Mouse (Mus musculus): Measurements from ENCODE around the gene Lrp6. TPM values are rescaled to one million over a fixed set of nuclear protein-coding genes. Genes with fewer than 3 reads are reported as not detected.

Gene Lrp6
- polyA plus RNA-seq, 1 experiment from 2014 or later: 25.3 TPM

- Histone ChIP-seq H3K9me3 (no peaks in the 10 kb centered on the region), H3K4me1 (replicated peaks) (0 out of 2 replicates have a peak, but pooled peaks cover 3% of the 10 kb centered on the region), H3K36me3 (peaks cover 7% of the 10 kb centered on the region), H3K4me3 (no peak overlapping the region), H3K27me3 (ENCODE audit: insufficient read depth, poor library complexity, severe bottlenecking) (no peaks in the 10 kb centered on the region), H3K27ac (no peak overlapping the region)
- DNase-seq (ENCODE audit: low spot score): no peak
- WGBS: 90% methylated on average over 10 of the region's 10 CpGs
Measured at GRCm38 (mm10) chr6:134521411-134521810, 45.4 kb downstream of the Lrp6 start.

- WGBS: 81% methylated on average over 3 of the region's 3 CpGs
- Histone ChIP-seq H3K36me3 (peaks cover 7% of the 10 kb centered on the region), H3K27me3 (ENCODE audit: insufficient read depth, poor library complexity, severe bottlenecking) (no peaks in the 10 kb centered on the region), H3K9me3 (no peaks in the 10 kb centered on the region), H3K4me3 (no peak overlapping the region), H3K4me1 (replicated peaks) (peaks cover 8% of the 10 kb centered on the region; the same call in 1 of the 2 replicates), H3K27ac (no peak overlapping the region)
- DNase-seq (ENCODE audit: low spot score): no peak
Measured at GRCm38 (mm10) chr6:134520821-134521220, 45.9 kb downstream of the Lrp6 start.

- H3K36me3 ChIP-seq: peaks cover 7% of the 10 kb centered on the region
- 92% methylated on average over 5 of the region's 5 CpGs for WGBS
- no peak overlapping the region for H3K27ac ChIP-seq
Measured at GRCm38 (mm10) chr6:134518450-134518849, 48.3 kb downstream of the Lrp6 start.

DNA sequence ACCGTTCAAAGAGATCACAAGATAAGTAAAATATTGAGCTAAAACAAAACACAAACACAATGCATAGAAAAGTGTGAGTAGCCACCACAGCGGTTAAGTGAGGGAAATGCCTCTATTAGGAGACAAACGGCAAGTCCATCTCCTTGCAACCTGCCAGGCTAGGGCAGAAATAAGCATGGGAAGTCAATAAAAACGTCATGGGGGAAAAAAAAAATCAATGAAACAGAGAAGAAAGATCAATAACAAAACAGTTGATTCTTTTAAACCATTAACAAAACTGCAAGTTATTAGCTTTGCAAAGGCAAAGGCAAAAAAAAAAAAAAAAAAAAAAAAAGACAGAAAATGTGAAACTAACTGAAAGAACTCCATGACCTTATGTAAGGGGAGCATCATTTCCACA is 49.6 kb downstream of the Lrp6 start:
- H3K9me3 ChIP-seq: no peaks in the 10 kb centered on the region
- no peak overlapping the region for H3K4me3 ChIP-seq
- DNase-seq (ENCODE audit: low spot score): no peak
- H3K27me3 ChIP-seq (ENCODE audit: insufficient read depth, poor library complexity, severe bottlenecking): no peaks in the 10 kb centered on the region
- 79% methylated on average over 4 of the region's 4 CpGs for WGBS
- peaks cover 7% of the 10 kb centered on the region for H3K36me3 ChIP-seq
- H3K27ac ChIP-seq: no peak overlapping the region
- peaks cover 14% of the 10 kb centered on the region; the same call in 1 of the 2 replicates for H3K4me1 ChIP-seq (replicated peaks)

More at GRCm38 (mm10) chr6:134518450-134518849, 48.3 kb downstream of the Lrp6 start:
- H3K4me3 ChIP-seq: no peak overlapping the region
- DNase-seq (ENCODE audit: low spot score): no peak
- H3K4me1 ChIP-seq (replicated peaks): peaks cover 14% of the 10 kb centered on the region; the same call in 1 of the 2 replicates
- no peaks in the 10 kb centered on the region for H3K27me3 ChIP-seq (ENCODE audit: insufficient read depth, poor library complexity, severe bottlenecking)
- no peaks in the 10 kb centered on the region for H3K9me3 ChIP-seq

DNA sequence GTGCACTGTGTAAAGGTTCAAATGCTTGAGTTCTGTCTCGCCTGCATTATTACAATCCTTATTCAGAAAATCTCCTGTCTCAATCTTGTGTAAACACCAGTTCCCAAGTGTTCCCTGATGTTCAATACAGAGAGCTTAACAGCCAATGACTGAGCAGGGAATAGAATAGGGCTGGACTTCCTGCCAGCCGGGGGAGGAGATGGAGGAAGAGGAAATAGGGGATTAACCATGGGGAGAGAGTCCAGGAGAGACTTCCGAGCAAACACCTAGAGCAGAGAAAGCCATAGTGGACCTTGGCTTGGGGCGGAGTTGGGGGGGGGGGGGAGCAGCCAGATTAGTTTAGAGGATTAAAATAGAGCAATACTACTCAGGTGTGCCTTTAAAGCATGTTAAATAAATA is 51.3 kb downstream of the Lrp6 start:
- H3K36me3 ChIP-seq: peaks cover 7% of the 10 kb centered on the region
- H3K9me3 ChIP-seq: no peaks in the 10 kb centered on the region
- 76% methylated on average over 4 of the region's 4 CpGs for WGBS
- H3K27me3 ChIP-seq (ENCODE audit: insufficient read depth, poor library complexity, severe bottlenecking): no peaks in the 10 kb centered on the region
- H3K27ac ChIP-seq: no peak overlapping the region
- no peak for DNase-seq (ENCODE audit: low spot score)
- peaks cover 19% of the 10 kb centered on the region; the same call in 1 of the 2 replicates for H3K4me1 ChIP-seq (replicated peaks)
- no peak overlapping the region for H3K4me3 ChIP-seq

DNA sequence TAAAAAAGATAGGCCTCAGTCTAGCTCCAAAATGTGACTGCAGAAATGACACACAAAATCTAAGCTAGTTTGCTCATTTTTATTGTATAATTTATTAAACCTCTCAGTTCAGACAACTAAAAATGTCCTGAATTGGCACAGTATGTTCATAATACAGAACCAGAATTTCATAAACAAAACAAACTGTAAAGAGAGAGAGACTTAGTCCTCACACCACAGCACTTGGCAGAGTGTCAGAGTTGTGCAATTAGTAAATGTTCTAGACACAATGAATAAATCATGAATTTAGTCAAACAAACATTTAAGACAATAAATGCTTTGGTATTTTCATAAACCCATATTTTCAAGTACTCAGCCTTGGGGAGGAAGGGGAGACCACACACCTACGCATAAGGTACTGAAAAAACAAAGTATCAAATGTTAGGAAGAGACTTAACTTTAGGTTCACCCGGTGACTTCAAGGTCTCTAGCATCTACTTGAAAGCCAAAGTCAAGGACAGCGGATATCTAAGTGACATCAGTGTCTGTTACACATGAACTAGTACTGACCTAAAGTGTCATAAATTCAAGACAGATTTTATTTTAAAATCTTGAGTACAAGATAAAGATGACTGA is 52.8 kb downstream of the Lrp6 start:
- Histone ChIP-seq H3K36me3 (0 out of 2 replicates have a peak, but pooled peaks cover 1% of the 10 kb centered on the region), H3K27me3 (ENCODE audit: insufficient read depth, poor library complexity, severe bottlenecking) (no peaks in the 10 kb centered on the region), H3K27ac (no peak overlapping the region), H3K4me3 (no peak overlapping the region), H3K4me1 (replicated peaks) (peaks cover 27% of the 10 kb centered on the region), H3K9me3 (no peaks in the 10 kb centered on the region)
- 92% methylated on average over 3 of the region's 3 CpGs for WGBS
- no peak for DNase-seq (ENCODE audit: low spot score)

- DNase-seq (ENCODE audit: low spot score): no peak
- Histone ChIP-seq H3K27ac (no peak overlapping the region), H3K27me3 (ENCODE audit: insufficient read depth, poor library complexity, severe bottlenecking) (no peaks in the 10 kb centered on the region), H3K9me3 (no peaks in the 10 kb centered on the region), H3K4me1 (replicated peaks) (peaks cover 27% of the 10 kb centered on the region), H3K4me3 (no peak overlapping the region), H3K36me3 (peaks cover 8% of the 10 kb centered on the region)
- WGBS: 87% methylated on average over 6 of the region's 6 CpGs
Measured at GRCm38 (mm10) chr6:134513011-134513410, 53.8 kb downstream of the Lrp6 start.

- Histone ChIP-seq H3K27me3 (ENCODE audit: insufficient read depth, poor library complexity, severe bottlenecking) (no peaks in the 10 kb centered on the region), H3K36me3 (peaks cover 12% of the 10 kb centered on the region), H3K4me3 (no peak overlapping the region), H3K27ac (no peak overlapping the region), H3K9me3 (no peaks in the 10 kb centered on the region), H3K4me1 (replicated peaks) (peaks cover 27% of the 10 kb centered on the region)
- DNase-seq (ENCODE audit: low spot score): no peak
- WGBS: 76% methylated on average over 2 of the region's 2 CpGs
Measured at GRCm38 (mm10) chr6:134512478-134512877, 54.3 kb downstream of the Lrp6 start.

GRCm38 (mm10) chr6:134511118-134511517 is 55.6 kb downstream of the Lrp6 start:
- H3K27me3 ChIP-seq (ENCODE audit: insufficient read depth, poor library complexity, severe bottlenecking): no peaks in the 10 kb centered on the region
- DNase-seq (ENCODE audit: low spot score): no peak
- H3K36me3 ChIP-seq: peaks cover 25% of the 10 kb centered on the region
- H3K27ac ChIP-seq: no peak overlapping the region
- H3K9me3 ChIP-seq: no peaks in the 10 kb centered on the region
- peaks cover 25% of the 10 kb centered on the region for H3K4me1 ChIP-seq (replicated peaks)
- H3K4me3 ChIP-seq: no peak overlapping the region

DNA sequence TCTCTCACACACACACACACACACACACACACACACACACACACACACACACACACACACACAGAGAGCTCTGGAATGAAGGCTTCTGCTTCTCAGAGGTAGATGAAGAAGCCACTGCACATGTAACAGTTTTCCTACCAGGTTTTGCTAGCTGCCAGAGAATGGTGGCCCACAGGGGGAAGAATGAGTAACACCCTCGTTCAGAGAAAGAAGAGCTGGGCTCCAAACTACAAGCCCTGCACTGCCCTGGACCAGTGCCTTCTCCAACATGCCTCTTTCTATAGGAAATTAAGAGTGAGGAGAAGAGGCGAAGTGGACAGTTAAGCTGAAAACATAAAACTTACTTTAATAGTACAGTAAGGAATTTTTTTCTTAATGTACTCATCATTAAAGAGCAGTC is 56.5 kb downstream of the Lrp6 start:
- no peak overlapping the region for H3K27ac ChIP-seq

GRCm38 (mm10) chr6:134509731-134510226 is 57.0 kb downstream of the Lrp6 start:
- H3K36me3 ChIP-seq: peaks cover 37% of the 10 kb centered on the region
- H3K4me3 ChIP-seq: no peak overlapping the region

More for the DNA sequence above, 56.5 kb downstream of the Lrp6 start:
- Histone ChIP-seq H3K4me1 (replicated peaks) (peaks cover 16% of the 10 kb centered on the region), H3K36me3 (peaks cover 33% of the 10 kb centered on the region), H3K4me3 (no peak overlapping the region), H3K9me3 (no peaks in the 10 kb centered on the region), H3K27me3 (ENCODE audit: insufficient read depth, poor library complexity, severe bottlenecking) (no peaks in the 10 kb centered on the region)
- no peak for DNase-seq (ENCODE audit: low spot score)
- WGBS: 62% methylated on average over 2 of the region's 2 CpGs

DNA sequence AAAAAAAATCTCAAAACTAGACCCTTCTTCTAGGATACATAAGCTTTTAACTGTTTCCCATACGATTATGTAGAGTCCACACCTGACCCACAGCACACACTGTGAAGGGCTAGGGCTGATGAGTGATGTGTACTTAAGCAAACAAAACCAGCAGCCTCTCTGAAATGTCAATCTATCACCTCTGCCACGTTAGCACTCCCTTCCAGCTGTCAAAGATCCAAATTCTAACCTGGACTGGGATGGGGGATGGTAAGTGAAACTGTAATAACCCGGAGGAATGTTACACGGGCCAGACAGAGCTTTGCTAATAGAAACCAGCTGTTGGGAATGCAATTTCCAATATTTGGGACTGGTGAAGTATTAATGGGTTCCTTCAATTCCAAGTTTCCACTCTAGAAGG is 61.9 kb downstream of the Lrp6 start:
- no peaks in the 10 kb centered on the region for H3K9me3 ChIP-seq
- DNase-seq (ENCODE audit: low spot score): peak; percentile 27
- WGBS: 60% methylated on average over 4 of the region's 4 CpGs
- H3K36me3 ChIP-seq: peaks cover 61% of the 10 kb centered on the region
- peaks cover 9% of the 10 kb centered on the region for H3K4me1 ChIP-seq (replicated peaks)
- no peaks in the 10 kb centered on the region for H3K27me3 ChIP-seq (ENCODE audit: insufficient read depth, poor library complexity, severe bottlenecking)
- no peak overlapping the region for H3K27ac ChIP-seq
- no peak overlapping the region for H3K4me3 ChIP-seq

More at GRCm38 (mm10) chr6:134509731-134510226, 57.0 kb downstream of the Lrp6 start:
- Histone ChIP-seq H3K27me3 (ENCODE audit: insufficient read depth, poor library complexity, severe bottlenecking) (no peaks in the 10 kb centered on the region), H3K4me1 (replicated peaks) (peaks cover 16% of the 10 kb centered on the region), H3K9me3 (no peaks in the 10 kb centered on the region), H3K27ac (no peak overlapping the region)
- DNase-seq (ENCODE audit: low spot score): no peak
- 63% methylated on average over 10 of the region's 10 CpGs for WGBS

GRCm38 (mm10) chr6:134502335-134502734 is 64.4 kb downstream of the Lrp6 start:
- Histone ChIP-seq H3K4me1 (replicated peaks) (peaks cover 6% of the 10 kb centered on the region; the same call in 1 of the 2 replicates), H3K9me3 (no peaks in the 10 kb centered on the region), H3K27ac (no peak overlapping the region), H3K27me3 (ENCODE audit: insufficient read depth, poor library complexity, severe bottlenecking) (no peaks in the 10 kb centered on the region), H3K36me3 (peaks cover 73% of the 10 kb centered on the region), H3K4me3 (no peak overlapping the region)
- 78% methylated on average over 7 of the region's 7 CpGs for WGBS
- no peak for DNase-seq (ENCODE audit: low spot score)
